Mouse (Mus musculus): ENCODE results near the gene Kank2. TPM values are rescaled to one million over a fixed set of nuclear protein-coding genes. Genes with fewer than 3 reads are reported as not detected.

The Kank2 gene
- polyA plus RNA-seq, 1 experiment: 11.3 TPM

DNA sequence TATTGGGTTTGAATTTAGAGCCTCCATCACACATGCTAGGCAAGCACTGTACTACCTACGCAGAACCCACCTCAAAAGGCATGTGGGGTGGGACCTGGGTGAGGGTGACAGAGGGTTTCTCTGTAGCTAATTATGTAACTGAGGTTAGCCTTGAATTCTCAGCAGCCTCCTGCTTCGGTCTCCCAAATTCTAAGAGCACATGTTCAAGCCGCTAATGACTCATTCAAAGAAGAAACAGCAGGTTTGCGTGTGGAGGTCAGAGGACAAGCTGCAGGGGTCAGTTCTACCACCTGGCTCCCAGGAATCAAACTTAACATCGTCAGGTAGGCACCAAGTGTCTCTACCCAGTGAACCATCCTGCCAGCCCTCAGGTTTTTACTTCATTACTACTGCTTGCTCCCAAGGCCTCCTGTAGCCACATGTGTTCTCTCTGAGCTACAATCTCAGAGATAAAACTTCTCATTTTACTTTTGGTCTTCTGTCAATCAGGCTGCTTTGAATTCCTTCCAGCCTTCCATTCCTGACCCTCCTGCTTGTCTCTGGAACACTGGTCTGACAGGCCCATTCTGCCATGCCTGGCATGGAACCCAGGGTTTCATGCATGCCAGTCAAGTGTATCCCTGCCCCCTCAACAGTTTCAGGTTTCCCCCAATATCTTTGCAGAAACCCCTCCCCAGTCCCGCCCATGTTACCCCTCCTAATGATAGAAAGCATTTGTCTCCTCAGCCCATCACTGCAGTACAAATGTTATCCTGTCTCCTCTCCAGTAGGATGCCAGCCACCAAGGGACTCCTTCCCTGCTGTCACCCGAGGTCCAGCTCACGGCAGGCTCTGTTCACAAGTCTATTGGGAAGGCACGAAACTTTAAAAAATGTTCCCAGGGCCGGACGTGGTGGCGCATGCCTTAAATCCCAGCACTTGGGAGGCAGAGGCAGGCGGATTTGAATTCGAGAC lies 39.7 kb downstream of the Kank2 start:
- 52% methylated on average over 14 of the region's 14 CpGs for WGBS
- DNase-seq (ENCODE audit: low read depth, low spot score): no peak

GRCm38 (mm10) chr9:21754516-21755321 lies 43.8 kb downstream of the Kank2 start:
- no peak for DNase-seq (ENCODE audit: low read depth, low spot score)
- WGBS: 68% methylated on average over 13 of the region's 13 CpGs

DNA sequence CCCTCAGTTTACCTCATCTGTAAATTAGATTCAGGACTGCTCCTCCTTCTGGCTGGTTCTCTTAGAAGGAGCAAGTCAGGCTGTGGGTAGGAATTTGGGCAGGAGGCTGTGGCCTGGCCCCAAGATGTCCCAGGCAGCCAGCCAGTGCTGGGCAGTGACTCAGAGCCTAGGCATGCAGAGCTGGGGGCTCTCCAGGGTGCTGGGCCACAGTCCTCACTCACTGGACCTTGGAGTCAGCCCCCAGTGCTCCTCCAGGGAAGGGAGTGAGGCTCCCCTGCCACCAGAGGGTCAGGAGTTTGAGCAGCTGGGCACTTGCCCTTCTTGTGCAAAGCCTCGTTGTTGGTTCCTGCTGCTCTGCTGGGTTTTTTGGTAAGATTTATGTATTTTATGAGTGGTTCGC lies 44.5 kb downstream of the Kank2 start:
- WGBS: 55% methylated on average over 2 of the region's 2 CpGs
- no peak for DNase-seq (ENCODE audit: low read depth, low spot score)

- WGBS: 48% methylated on average over 10 of the region's 10 CpGs
- DNase-seq (ENCODE audit: low read depth, low spot score): no peak
Measured at GRCm38 (mm10) chr9:21752252-21752792, 46.2 kb downstream of the Kank2 start.

GRCm38 (mm10) chr9:21751347-21751746 lies 47.2 kb downstream of the Kank2 start:
- DNase-seq (ENCODE audit: low read depth, low spot score): no peak
- WGBS: 41% methylated on average over 6 of the region's 6 CpGs

- 81% methylated on average over 3 of the region's 3 CpGs for WGBS
- no peak for DNase-seq (ENCODE audit: low read depth, low spot score)
Measured at GRCm38 (mm10) chr9:21750370-21750769, 48.2 kb downstream of the Kank2 start.

DNA sequence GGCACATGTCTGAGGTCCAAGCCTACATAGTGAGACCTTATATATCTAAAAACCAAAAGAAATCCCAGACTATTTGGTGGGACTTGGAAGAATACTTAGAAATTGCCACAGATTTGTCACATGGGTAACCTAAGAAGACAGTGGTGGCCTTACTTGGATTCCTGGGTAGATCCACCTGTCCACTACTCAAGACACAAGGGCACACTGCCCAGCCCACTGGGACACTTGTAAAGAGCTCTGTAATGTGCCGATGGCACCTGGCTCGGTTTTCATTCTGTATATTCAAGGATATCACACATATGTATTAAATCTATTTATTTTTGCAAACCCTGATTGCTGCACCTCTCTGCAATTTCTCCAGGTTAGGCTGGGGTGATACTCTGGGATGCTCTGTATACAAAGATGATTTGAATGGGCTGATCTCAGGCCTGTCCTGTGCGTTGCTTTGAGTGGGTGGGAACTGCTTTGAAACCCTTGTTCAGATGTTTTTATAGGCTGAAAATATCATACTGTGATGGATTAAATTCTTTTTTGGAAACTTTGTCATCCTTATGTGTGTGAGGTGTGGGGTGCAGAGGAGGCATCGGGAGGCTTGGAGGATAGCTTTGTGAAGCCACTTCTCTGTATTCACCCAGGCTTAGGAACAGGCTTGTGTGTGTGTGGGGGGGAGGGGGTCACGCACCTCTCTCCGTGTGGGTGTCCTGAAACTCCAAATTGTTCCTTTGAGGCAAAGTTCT lies 49.0 kb downstream of the Kank2 start:
- no peak for DNase-seq (ENCODE audit: low read depth, low spot score)
- 86% methylated on average over 6 of the region's 6 CpGs for WGBS

GRCm38 (mm10) chr9:21748491-21748890 lies 50.1 kb downstream of the Kank2 start:
- WGBS: 65% methylated on average over 10 of the region's 10 CpGs
- no peak for DNase-seq (ENCODE audit: low read depth, low spot score)

GRCm38 (mm10) chr9:21748033-21748432 lies 50.5 kb downstream of the Kank2 start:
- no peak for DNase-seq (ENCODE audit: low read depth, low spot score)
- 35% methylated on average over 7 of the region's 7 CpGs for WGBS

DNA sequence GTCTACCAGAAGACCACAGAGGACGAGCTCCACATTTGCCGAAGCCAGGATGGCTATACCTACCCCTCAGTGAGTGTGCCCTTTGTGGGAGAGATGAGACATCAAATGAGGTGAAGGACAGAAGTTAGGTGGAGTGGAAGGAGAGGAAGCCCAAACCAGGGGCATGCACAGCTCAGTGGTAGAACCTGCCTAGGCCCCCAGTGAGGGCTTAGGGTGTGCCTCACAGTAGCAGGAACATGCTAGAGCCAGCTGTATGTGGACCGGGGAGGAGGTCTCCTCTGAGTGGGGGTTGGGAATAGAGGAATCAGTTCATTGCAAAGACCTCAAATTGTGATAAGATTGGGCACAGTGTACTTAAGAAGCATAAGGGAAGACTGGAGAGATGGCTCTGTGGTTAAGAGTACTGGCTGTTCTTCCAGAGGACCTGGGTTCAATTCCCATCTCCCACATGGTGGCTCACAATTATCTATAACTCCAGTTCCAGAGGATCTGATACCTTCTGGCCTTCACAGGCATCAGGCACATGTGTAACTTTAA lies 51.2 kb downstream of the Kank2 start:
- no peak for DNase-seq (ENCODE audit: low read depth, low spot score)
- WGBS: 77% methylated on average over 3 of the region's 3 CpGs

DNA sequence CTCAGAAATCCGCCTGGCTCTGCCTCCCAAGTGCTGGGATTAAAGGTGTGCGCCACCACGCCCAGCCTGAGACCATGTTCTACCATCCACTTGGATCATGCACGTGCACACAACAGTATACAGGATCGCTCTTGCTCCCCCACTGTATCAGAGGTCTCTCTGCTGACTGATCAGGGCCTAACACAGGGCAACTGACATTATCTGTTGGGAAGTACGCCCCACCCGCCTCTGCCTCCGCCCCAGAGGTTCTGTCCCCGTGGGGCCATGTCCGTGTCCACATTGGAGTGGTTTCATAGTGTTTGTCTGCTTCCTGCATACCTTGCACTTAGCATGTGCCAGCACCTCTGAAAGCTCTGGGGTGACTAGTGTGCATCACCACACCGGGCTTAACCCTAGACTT lies 57.0 kb downstream of the Kank2 start:
- no peak for DNase-seq (ENCODE audit: low read depth, low spot score)

GRCm38 (mm10) chr9:21740427-21740826 lies 58.1 kb downstream of the Kank2 start:
- WGBS: 92% methylated on average over 14 of the region's 14 CpGs
- no peak for DNase-seq (ENCODE audit: low read depth, low spot score)

More for the DNA sequence above, 57.0 kb downstream of the Kank2 start:
- 84% methylated on average over 11 of the region's 11 CpGs for WGBS

GRCm38 (mm10) chr9:21738776-21739175 lies 59.8 kb downstream of the Kank2 start:
- no peak for DNase-seq (ENCODE audit: low read depth, low spot score)
- 90% methylated on average over 7 of the region's 7 CpGs for WGBS

DNA sequence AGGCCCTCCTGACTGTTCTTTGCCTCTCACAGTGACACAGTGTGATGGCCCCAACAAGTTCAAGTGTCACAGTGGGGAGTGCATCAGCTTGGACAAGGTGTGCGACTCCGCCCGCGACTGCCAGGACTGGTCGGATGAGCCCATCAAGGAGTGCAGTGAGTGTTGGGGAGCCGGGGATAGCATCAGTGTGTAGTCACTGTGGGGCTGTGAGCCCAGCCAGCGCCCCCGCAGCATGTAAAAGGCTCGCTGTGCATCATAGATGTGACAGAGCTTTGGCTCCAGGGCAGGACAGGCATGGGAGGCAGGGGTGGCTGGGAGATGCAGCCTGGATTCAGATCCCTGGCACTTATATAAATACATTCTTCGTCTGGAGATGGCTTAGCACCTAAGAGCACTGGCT lies 61.4 kb downstream of the Kank2 start:
- 70% methylated on average over 10 of the region's 10 CpGs for WGBS
- no peak for DNase-seq (ENCODE audit: low read depth, low spot score)

DNA sequence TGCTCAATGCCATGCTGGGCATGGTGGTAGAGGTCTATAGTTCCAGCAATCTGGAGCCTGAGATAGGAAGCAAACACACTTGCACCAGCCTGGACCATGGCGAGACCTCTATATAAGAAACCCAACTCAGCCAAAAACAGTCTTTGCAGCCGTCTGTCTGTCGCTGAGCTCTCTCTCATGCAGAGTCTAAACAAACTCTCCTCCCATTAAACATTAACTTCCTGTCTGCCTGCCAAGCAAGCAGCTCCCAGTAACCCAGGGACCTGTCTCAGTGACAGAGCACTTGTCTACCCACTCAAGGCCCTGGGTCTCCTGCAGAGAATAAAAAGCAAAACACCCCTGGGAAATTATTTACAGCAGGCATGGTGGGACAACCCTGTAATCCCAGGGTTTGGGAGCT lies 62.0 kb downstream of the Kank2 start:
- no peak for DNase-seq (ENCODE audit: low read depth, low spot score)
- 6% methylated on average over 3 of the region's 3 CpGs for WGBS

GRCm38 (mm10) chr9:21735126-21735525 lies 63.4 kb downstream of the Kank2 start:
- no peak for DNase-seq (ENCODE audit: low read depth, low spot score)
- 86% methylated on average over 14 of the region's 14 CpGs for WGBS

DNA sequence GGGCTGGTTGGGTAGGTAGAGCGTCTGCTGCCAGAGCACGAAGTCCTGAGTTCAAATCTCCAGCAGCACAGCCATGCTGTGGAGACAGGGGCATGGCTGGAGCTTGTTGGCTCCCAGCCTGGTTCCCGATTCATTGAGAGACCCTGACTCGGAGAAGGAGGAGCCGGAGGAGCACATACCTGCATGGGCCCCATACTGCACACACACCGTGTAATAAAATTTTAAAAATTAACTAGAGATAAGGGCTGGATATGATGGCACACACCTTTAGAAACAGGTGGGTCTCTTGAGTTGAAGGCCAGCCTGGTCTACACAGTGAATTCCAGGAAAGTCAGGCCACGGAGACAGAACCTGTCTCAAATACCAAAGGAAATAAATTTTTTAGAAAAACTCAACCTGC lies 64.6 kb downstream of the Kank2 start:
- 51% methylated on average over 7 of the region's 7 CpGs for WGBS
- no peak for DNase-seq (ENCODE audit: low read depth, low spot score)

DNA sequence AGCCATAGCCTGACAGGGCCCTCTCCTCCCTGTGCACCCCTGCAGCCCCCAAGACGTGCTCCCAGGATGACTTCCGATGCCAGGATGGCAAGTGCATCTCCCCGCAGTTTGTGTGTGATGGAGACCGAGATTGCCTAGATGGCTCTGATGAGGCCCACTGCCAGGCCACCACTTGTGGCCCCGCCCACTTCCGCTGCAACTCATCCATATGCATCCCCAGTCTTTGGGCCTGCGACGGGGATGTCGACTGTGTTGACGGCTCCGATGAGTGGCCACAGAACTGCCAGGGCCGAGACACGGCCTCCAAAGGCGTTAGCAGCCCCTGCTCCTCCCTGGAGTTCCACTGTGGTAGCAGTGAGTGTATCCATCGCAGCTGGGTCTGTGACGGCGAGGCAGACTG lies 65.1 kb downstream of the Kank2 start:
- 72% methylated on average over 17 of the region's 17 CpGs for WGBS
- no peak for DNase-seq (ENCODE audit: low read depth, low spot score)

- no peak for DNase-seq (ENCODE audit: low read depth, low spot score)
- 79% methylated on average over 9 of the region's 9 CpGs for WGBS
Measured at GRCm38 (mm10) chr9:21732288-21732687, 66.3 kb downstream of the Kank2 start.

Measured in large intestine, adult 2 months (tissue).